12 mouse cellular contexts compared by ENCODE assay signal in genomic region chr6:72880913-72881618, GRCm38 (mm10). TPM values are rescaled to one million over a fixed set of nuclear protein-coding genes. Genes with fewer than 3 reads are reported as not detected.
A peak's percentile ranks its signal among the peaks of the same experiment; 100 is the strongest.
DNase-seq lines count a peak whose midpoint lies in the region; ATAC-seq and TF ChIP-seq lines count a peak whose summit lies in the region.
"Had no signal": no experiment of that assay in that cellular context is flagged by ENCODE, and none has a peak within 500 bp of the region (broad histone marks: within the 10 kb centered on the region; RNA-seq: fewer than 3 reads in every experiment).

No protein-coding gene starts in this region.

- no peak for TF ChIP-seq EP300 in lung, postnatal 0 days (IDR thresholded peaks at IDR 0.05)

- WGBS in lung, postnatal 0 days, result 79% methylated on average over 9 of the region's 9 CpGs
- 90% methylated on average over 9 of the region's 9 CpGs for WGBS in hindbrain, embryonic 14.5 days
- WGBS in neural tube, embryonic 15.5 days, result 92% methylated on average over 9 of the region's 9 CpGs

- peaks cover 13% of the 10 kb centered on the region; the same call in 1 of the 2 replicates for H3K4me1 ChIP-seq in lung, postnatal 0 days (ENCODE audit: insufficient read depth, low read depth, low read length)
- no peaks in the 10 kb centered on the region for H3K4me1 ChIP-seq in hindbrain, embryonic 14.5 days (replicated peaks; ENCODE audit: control insufficient read depth, insufficient read depth, low read length)
- H3K4me1 ChIP-seq in neural tube, embryonic 15.5 days, result peaks cover 20% of the 10 kb centered on the region

- H3K4me2 ChIP-seq in lung, postnatal 0 days (replicated peaks; ENCODE audit: low read depth, low read length), result 0 out of 2 replicates have a peak overlapping the region, but pooled peaks have one; percentile 2
- no peak overlapping the region for H3K4me2 ChIP-seq in hindbrain, embryonic 14.5 days (replicated peaks)
- H3K4me2 ChIP-seq in neural tube, embryonic 15.5 days, result no peak overlapping the region
- H3K4me2 ChIP-seq: embryonic facial prominence, embryonic 13.5 days had no signal

- DNase-seq in lung, postnatal 0 days (ENCODE audit: low spot score), result peak; percentile 56
- no peak for DNase-seq in lung, postnatal 25 days (ENCODE audit: low spot score)
- peak; percentile 77 for DNase-seq in R1 (ENCODE audit: low read depth, low spot score)
- peak; percentile 55 for DNase-seq in liver
- peak; percentile 32 for DNase-seq in splenic B cell, adult 2 months (ENCODE audit: low read depth, low spot score)
- no peak for DNase-seq in hindbrain, embryonic 14.5 days (ENCODE audit: low spot score)
- no peak for DNase-seq in layer of hippocampus, postnatal 10 days (ENCODE audit: low spot score in 2 of 2)
- DNase-seq: adrenal gland, adult 8-10 months; retina, postnatal 1 day; thymus, postnatal 36 days had no signal

- TF ChIP-seq CTCF in lung, postnatal 0 days (IDR thresholded peaks at IDR 0.05), result no peak

- no peaks in the 10 kb centered on the region for H3K36me3 ChIP-seq in lung, postnatal 0 days (ENCODE audit: insufficient read depth, low read length)
- H3K36me3 ChIP-seq in splenic B cell, adult 2 months (ENCODE audit: control insufficient read depth, insufficient read depth, low read length, poor library complexity, severe bottlenecking), result no peaks in the 10 kb centered on the region
- H3K36me3 ChIP-seq in hindbrain, embryonic 14.5 days (replicated peaks; ENCODE audit: control insufficient read depth, insufficient read depth), result no peaks in the 10 kb centered on the region
- no peaks in the 10 kb centered on the region for H3K36me3 ChIP-seq in neural tube, embryonic 15.5 days

- H3K4me3 ChIP-seq in lung, postnatal 0 days (ENCODE audit: low read depth, low read length), result no peak overlapping the region
- H3K4me3 ChIP-seq in hindbrain, embryonic 14.5 days (replicated peaks; ENCODE audit: low read length), result no peak overlapping the region
- H3K4me3 ChIP-seq in neural tube, embryonic 15.5 days (replicated peaks), result no peak overlapping the region
- H3K4me3 ChIP-seq: embryonic facial prominence, embryonic 13.5 days had no signal

- no peak overlapping the region for H3K9ac ChIP-seq in lung, postnatal 0 days (replicated peaks; ENCODE audit: low read depth)
- no peak overlapping the region for H3K9ac ChIP-seq in hindbrain, embryonic 14.5 days
- H3K9ac ChIP-seq in neural tube, embryonic 15.5 days (replicated peaks), result no peak overlapping the region
- H3K9ac ChIP-seq: embryonic facial prominence, embryonic 13.5 days had no signal

- no peaks in the 10 kb centered on the region for H3K9me3 ChIP-seq in lung, postnatal 0 days (ENCODE audit: low read length)
- H3K9me3 ChIP-seq in hindbrain, embryonic 14.5 days (ENCODE audit: control insufficient read depth, low read length), result no peaks in the 10 kb centered on the region
- no peaks in the 10 kb centered on the region for H3K9me3 ChIP-seq in neural tube, embryonic 15.5 days (replicated peaks)
- H3K9me3 ChIP-seq: embryonic facial prominence, embryonic 13.5 days had no signal

- H3K27ac ChIP-seq in lung, postnatal 0 days (ENCODE audit: low read length), result no peak overlapping the region
- H3K27ac ChIP-seq in hindbrain, embryonic 14.5 days, result no peak overlapping the region
- H3K27ac ChIP-seq in neural tube, embryonic 15.5 days (replicated peaks), result no peak overlapping the region
- H3K27ac ChIP-seq: embryonic facial prominence, embryonic 13.5 days had no signal

- H3K27me3 ChIP-seq in lung, postnatal 0 days (replicated peaks; ENCODE audit: insufficient read depth, low read length), result no peaks in the 10 kb centered on the region
- H3K27me3 ChIP-seq in splenic B cell, adult 2 months (ENCODE audit: control insufficient read depth, insufficient read depth, low read length, poor library complexity, severe bottlenecking), result no peaks in the 10 kb centered on the region
- H3K27me3 ChIP-seq in hindbrain, embryonic 14.5 days (ENCODE audit: control insufficient read depth, insufficient read depth, low read length), result no peaks in the 10 kb centered on the region
- no peaks in the 10 kb centered on the region for H3K27me3 ChIP-seq in neural tube, embryonic 15.5 days (replicated peaks)
- H3K27me3 ChIP-seq: embryonic facial prominence, embryonic 13.5 days had no signal

- peak; percentile 65 for ATAC-seq in lung, postnatal 0 days
- ATAC-seq in hindbrain, embryonic 14.5 days (ENCODE audit: low FRiP score), result no peak
- no peak for ATAC-seq in neural tube, embryonic 15.5 days (ENCODE audit: low FRiP score)

RNA-seq across cellular contexts. Expression of gene Kcmf1, which starts 18.7 kb away (rescaled TPM):
- 43.0 and 47.6 TPM in 2 replicates for polyA plus RNA-seq in lung, postnatal 0 days (2015; fragmentation: Nextera tagmentation; extraction: Ambion mirVana)
- polyA plus RNA-seq in hindbrain, embryonic 14.5 days (2014; fragmentation: Nextera tagmentation; extraction: Ambion mirVana), result 41.1 and 43.1 TPM in 2 replicates
- total RNA-seq in layer of hippocampus, postnatal 10 days (2021), result 10 to 100 TPM; 63.3 to 65.6 TPM
- 36.5 and 40.9 TPM in 2 replicates for polyA plus RNA-seq in neural tube, embryonic 15.5 days (2015; fragmentation: Nextera tagmentation; extraction: Ambion mirVana)

Comparison
In these comparisons a context has a peak if more than half of its experiments do, and no peak if none do; other contexts are left out.
1. DNase-seq: peak in lung, postnatal 0 days (single experiment), R1 (single experiment), liver (single experiment) and splenic B cell, adult 2 months (single experiment); none in lung, postnatal 25 days (single experiment), hindbrain, embryonic 14.5 days (single experiment) and layer of hippocampus, postnatal 10 days (0 of 2).